ENCODE assay signal across 28 mouse cellular contexts in genomic region chr4:117058512-117058911, GRCm38 (mm10). TPM values are rescaled to one million over a fixed set of nuclear protein-coding genes. Genes with fewer than 3 reads are reported as not detected.
DNase-seq lines count a peak whose midpoint lies in the region; ATAC-seq and TF ChIP-seq lines count a peak whose summit lies in the region.
"Had no signal": no experiment of that assay in that cellular context is flagged by ENCODE, and none has a peak within 500 bp of the region (broad histone marks: within the 10 kb centered on the region; RNA-seq: fewer than 3 reads in every experiment).

No protein-coding gene starts in this region.

- WGBS in heart, embryonic 11.5 days (ENCODE audit: insufficient replicate concordance) = 77% methylated on average over 4 of the region's 4 CpGs
- WGBS in liver, embryonic 12.5 days (ENCODE audit: insufficient replicate concordance) = 46% methylated on average over 4 of the region's 4 CpGs
- WGBS in liver, postnatal 0 days (ENCODE audit: insufficient replicate concordance) = 67% methylated on average over 4 of the region's 4 CpGs

- H3K27me3 ChIP-seq in heart, embryonic 11.5 days (ENCODE audit: control insufficient read depth, insufficient read depth, low read length) = no peaks in the 10 kb centered on the region
- no peaks in the 10 kb centered on the region for H3K27me3 ChIP-seq in liver, embryonic 12.5 days (replicated peaks)
- no peaks in the 10 kb centered on the region for H3K27me3 ChIP-seq in liver, postnatal 0 days (ENCODE audit: insufficient read depth, low read length)
- H3K27me3 ChIP-seq: embryonic facial prominence, embryonic 15.5 days; limb, embryonic 13.5 days; neural tube, embryonic 12.5 days had no signal

- H3K36me3 ChIP-seq in heart, embryonic 11.5 days (ENCODE audit: control insufficient read depth, insufficient read depth, low read length) = peaks cover 3% of the 10 kb centered on the region; the same call in 1 of the 2 replicates
- H3K36me3 ChIP-seq in liver, embryonic 12.5 days = peaks cover 53% of the 10 kb centered on the region
- peaks cover 2% of the 10 kb centered on the region; the same call in 1 of the 2 replicates for H3K36me3 ChIP-seq in liver, postnatal 0 days (replicated peaks; ENCODE audit: insufficient read depth, low read length)

- H3K4me2 ChIP-seq in heart, embryonic 11.5 days = no peak overlapping the region; the same call in 1 of the 2 replicates
- H3K4me2 ChIP-seq in liver, embryonic 12.5 days = peak overlapping the region; percentile 27
- peak overlapping the region; percentile 4; the same call in 1 of the 2 replicates for H3K4me2 ChIP-seq in liver, postnatal 0 days (ENCODE audit: low read depth, low read length)
- H3K4me2 ChIP-seq: embryonic facial prominence, embryonic 15.5 days; limb, embryonic 13.5 days; lung, embryonic 14.5 days; midbrain, embryonic 12.5 days; neural tube, embryonic 12.5 days had no signal

- H3K9ac ChIP-seq in heart, embryonic 11.5 days (ENCODE audit: low read depth, low read length) = no peak overlapping the region
- 0 out of 2 replicates have a peak overlapping the region, but pooled peaks have one; percentile 4 for H3K9ac ChIP-seq in liver, embryonic 12.5 days
- no peak overlapping the region for H3K9ac ChIP-seq in liver, postnatal 0 days (replicated peaks)
- H3K9ac ChIP-seq: embryonic facial prominence, embryonic 15.5 days; limb, embryonic 13.5 days; lung, embryonic 14.5 days; midbrain, embryonic 12.5 days; neural tube, embryonic 12.5 days had no signal

- no peaks in the 10 kb centered on the region for H3K4me1 ChIP-seq in heart, embryonic 11.5 days (ENCODE audit: control insufficient read depth, insufficient read depth, low read length)
- H3K4me1 ChIP-seq in liver, embryonic 12.5 days = peaks cover 48% of the 10 kb centered on the region
- H3K4me1 ChIP-seq in liver, postnatal 0 days (ENCODE audit: insufficient read depth) = no peaks in the 10 kb centered on the region; the same call in 1 of the 2 replicates
- H3K4me1 ChIP-seq: embryonic facial prominence, embryonic 15.5 days; limb, embryonic 13.5 days had no signal

- no peak overlapping the region for H3K27ac ChIP-seq in heart, embryonic 11.5 days (ENCODE audit: low read depth, low read length)
- H3K27ac ChIP-seq in liver, embryonic 12.5 days = peak overlapping the region; percentile 94
- no peak overlapping the region for H3K27ac ChIP-seq in liver, postnatal 0 days (ENCODE audit: low read depth)
- H3K27ac ChIP-seq: embryonic facial prominence, embryonic 10.5 days; embryonic facial prominence, embryonic 15.5 days; kidney, postnatal 0 days; limb, embryonic 13.5 days; midbrain, embryonic 12.5 days; neural tube, embryonic 12.5 days had no signal

- intact Hi-C loops in gastrocnemius, postnatal 36 days (cut with DNase I) = no loop called here

- TF ChIP-seq CTCF in liver, postnatal 0 days (IDR thresholded peaks at IDR 0.05; ENCODE audit: low read depth) = no peak

- ATAC-seq in heart, embryonic 11.5 days (replicated peaks; ENCODE audit: insufficient number of reproducible peaks, low FRiP score, low TSS enrichment) = no peak
- peak; percentile 51; the same call in 1 of the 2 replicates for ATAC-seq in liver, embryonic 12.5 days
- no peak for ATAC-seq in liver, postnatal 0 days
- ATAC-seq: forebrain, embryonic 14.5 days; hindbrain, embryonic 16.5 days had no signal

- TF ChIP-seq EP300 in liver, postnatal 0 days (IDR thresholded peaks at IDR 0.05; ENCODE audit: low read depth) = no peak

- H3K9me3 ChIP-seq in heart, embryonic 11.5 days (replicated peaks; ENCODE audit: control insufficient read depth, low read length) = no peaks in the 10 kb centered on the region
- no peaks in the 10 kb centered on the region for H3K9me3 ChIP-seq in liver, embryonic 12.5 days (replicated peaks)
- no peaks in the 10 kb centered on the region for H3K9me3 ChIP-seq in liver, postnatal 0 days (ENCODE audit: low read length)
- H3K9me3 ChIP-seq: embryonic facial prominence, embryonic 10.5 days; embryonic facial prominence, embryonic 15.5 days; limb, embryonic 13.5 days; midbrain, embryonic 12.5 days; neural tube, embryonic 12.5 days had no signal

- H3K4me3 ChIP-seq in heart, embryonic 11.5 days (ENCODE audit: low read depth, low read length) = 0 out of 2 replicates have a peak overlapping the region, but pooled peaks have one; percentile 8
- H3K4me3 ChIP-seq in liver, embryonic 12.5 days = no peak overlapping the region
- H3K4me3 ChIP-seq in liver, postnatal 0 days (ENCODE audit: low read depth, low read length) = no peak overlapping the region
- H3K4me3 ChIP-seq: embryonic facial prominence, embryonic 10.5 days; embryonic facial prominence, embryonic 15.5 days; limb, embryonic 13.5 days; midbrain, embryonic 12.5 days; myocyte; neural tube, embryonic 12.5 days had no signal

- DNase-seq in heart, adult 8-10 months (ENCODE audit: low spot score) = no peak
- DNase-seq in liver, postnatal 0 days = no peak
- DNase-seq in thymus, adult 18-20 months = no peak
- DNase-seq in gastrocnemius, postnatal 36 days = no peak
- no peak for DNase-seq in gastrocnemius, postnatal 4 days (ENCODE audit: low spot score in 2 of 2)
- DNase-seq: adrenal gland, postnatal 25 days; cerebellum, adult 2 months; cerebellum, postnatal 14 days; gastrocnemius, postnatal 14 days; heart, adult 18-20 months; heart, postnatal 14 days; kidney, adult 8-10 months; kidney, postnatal 4 days; lung, embryonic 14.5 days; lung, postnatal 14 days; right cerebral cortex, postnatal 4 days; thymus, postnatal 25 days had no signal

RNA-seq across cellular contexts. Expression of gene Ptch2, which starts 37.4 kb away (rescaled TPM):
- polyA plus RNA-seq in heart, embryonic 11.5 days (2014; fragmentation: Nextera tagmentation; extraction: Ambion mirVana) = 2.2 and 2.4 TPM in 2 replicates
- 1 to 10 TPM in 1 of 4 experiments, under 1 TPM in 3; 0.44 to 1.0 (median 0.58) TPM for total RNA-seq in heart, adult 8-10 months (2022)
- 1.3 and 1.4 TPM in 2 replicates for polyA plus RNA-seq in liver, embryonic 12.5 days (2016; fragmentation: Nextera tagmentation; extraction: Ambion mirVana)
- polyA plus RNA-seq in liver, postnatal 0 days (2015; fragmentation: Nextera tagmentation; extraction: Ambion mirVana) = 0.43 and 0.52 TPM in 2 replicates
- total RNA-seq in gastrocnemius, postnatal 36 days (2021) = 1 to 10 TPM in 1 of 2 experiments, under 1 TPM in 1; 0.61 to 1.5 TPM
- total RNA-seq in gastrocnemius, postnatal 4 days (2021) = 10 to 100 TPM; 10.4 to 12.8 TPM

RNA-seq across cellular contexts. Expression of gene Eif2b3, which starts 39.3 kb away (rescaled TPM):
- 34.1 and 36.9 TPM in 2 replicates for polyA plus RNA-seq in heart, embryonic 11.5 days (2014; fragmentation: Nextera tagmentation; extraction: Ambion mirVana)
- 10 to 100 TPM; 13.5 to 18.2 (median 15.0) TPM for total RNA-seq in heart, adult 8-10 months (2022)
- 55.2 and 55.3 TPM in 2 replicates for polyA plus RNA-seq in liver, embryonic 12.5 days (2016; fragmentation: Nextera tagmentation; extraction: Ambion mirVana)
- 18.4 and 18.5 TPM in 2 replicates for polyA plus RNA-seq in liver, postnatal 0 days (2015; fragmentation: Nextera tagmentation; extraction: Ambion mirVana)
- total RNA-seq in gastrocnemius, postnatal 36 days (2021) = 10 to 100 TPM; 18.0 to 18.9 TPM
- 10 to 100 TPM; 25.1 to 28.3 TPM for total RNA-seq in gastrocnemius, postnatal 4 days (2021)

Comparison
In these comparisons a context has a peak if more than half of its experiments do, and no peak if none do; other contexts are left out.
1. RNA of gene Ptch2, which starts 37.4 kb away (total RNA-seq): 10.4 to 12.8 TPM in gastrocnemius, postnatal 4 days; 0.61 to 1.5 TPM in gastrocnemius, postnatal 36 days and 0.44 to 1.0 TPM in heart, adult 8-10 months; every median in the first group is over 4 times any median in the second.